Mouse (Mus musculus): Measurements from ENCODE around the gene Gnas. TPM values are rescaled to one million over a fixed set of nuclear protein-coding genes. Genes with fewer than 3 reads are reported as not detected.
A peak's percentile ranks its signal among the peaks of the same experiment; 100 is the strongest.

Gnas gene
- polyA plus RNA-seq, 1 experiment: 515 TPM

- TF ChIP-seq POLR2A (IDR thresholded peaks at IDR 0.05; ENCODE audit: low read depth, low read length): no peak
- no peak for TF ChIP-seq CTCF (IDR thresholded peaks at IDR 0.05; ENCODE audit: extremely low read depth, insufficient read depth, insufficient read length, insufficient replicate concordance)
- no peak for DNase-seq (ENCODE audit: low read depth in 1 of 2, low spot score in 2 of 2)
- no peak overlapping the region for H3K4me3 ChIP-seq (ENCODE audit: extremely low read depth, insufficient read depth, insufficient read length)
- WGBS: 61% methylated on average over 4 of the region's 4 CpGs
- H3K27me3 ChIP-seq (ENCODE audit: control insufficient read depth, insufficient read depth, low read length): no peaks in the 10 kb centered on the region
- H3K27ac ChIP-seq (ENCODE audit: insufficient read depth, low read length): no peak overlapping the region
- H3K36me3 ChIP-seq (ENCODE audit: control insufficient read depth, insufficient read depth, low read length): no peaks in the 10 kb centered on the region
- no peaks in the 10 kb centered on the region for H3K4me1 ChIP-seq (ENCODE audit: control insufficient read depth, insufficient read depth, insufficient read length)
Observed at GRCm38 (mm10) chr2:174325989-174326388, 41.9 kb downstream of the Gnas start.

GRCm38 (mm10) chr2:174326481-174326880, 42.4 kb downstream of the Gnas start:
- 59% methylated on average over 8 of the region's 8 CpGs for whole genome bisulfite sequencing
- TF ChIP-seq POLR2A (IDR thresholded peaks at IDR 0.05; ENCODE audit: low read depth, low read length): no peak
- no peak for TF ChIP-seq CTCF (IDR thresholded peaks at IDR 0.05; ENCODE audit: extremely low read depth, insufficient read depth, insufficient read length, insufficient replicate concordance)
- Histone ChIP-seq H3K36me3 (ENCODE audit: control insufficient read depth, insufficient read depth, low read length) (no peaks in the 10 kb centered on the region), H3K27ac (ENCODE audit: insufficient read depth, low read length) (no peak overlapping the region), H3K27me3 (ENCODE audit: control insufficient read depth, insufficient read depth, low read length) (no peaks in the 10 kb centered on the region), H3K4me1 (ENCODE audit: control insufficient read depth, insufficient read depth, insufficient read length) (no peaks in the 10 kb centered on the region), H3K4me3 (ENCODE audit: extremely low read depth, insufficient read depth, insufficient read length) (peak overlapping the region; percentile 64)
- DNase-seq (ENCODE audit: low read depth in 1 of 2, low spot score in 2 of 2): no peak

- TF ChIP-seq CTCF (IDR thresholded peaks at IDR 0.05; ENCODE audit: extremely low read depth, insufficient read depth, insufficient read length, insufficient replicate concordance): no peak
- peak; percentile 92 for TF ChIP-seq POLR2A (IDR thresholded peaks at IDR 0.05; ENCODE audit: low read depth, low read length)
- peak; percentile 58 to 82 for DNase-seq (ENCODE audit: low read depth in 1 of 2, low spot score in 2 of 2)
- no peaks in the 10 kb centered on the region for H3K36me3 ChIP-seq (ENCODE audit: control insufficient read depth, insufficient read depth, low read length)
- peaks cover 2% of the 10 kb centered on the region; the same call in 1 of the 2 replicates for H3K4me1 ChIP-seq (ENCODE audit: control insufficient read depth, insufficient read depth, insufficient read length)
- H3K27ac ChIP-seq (ENCODE audit: insufficient read depth, low read length): peak overlapping the region; percentile 82
- no peaks in the 10 kb centered on the region for H3K27me3 ChIP-seq (ENCODE audit: control insufficient read depth, insufficient read depth, low read length)
- H3K4me3 ChIP-seq (ENCODE audit: extremely low read depth, insufficient read depth, insufficient read length): peak overlapping the region; percentile 64
- 53% methylated on average over 64 of the region's 64 CpGs for WGBS
Observed at GRCm38 (mm10) chr2:174327295-174327981, 43.3 kb downstream of the Gnas start.

GRCm38 (mm10) chr2:174328358-174328905, 44.3 kb downstream of the Gnas start:
- Histone ChIP-seq H3K27ac (ENCODE audit: insufficient read depth, low read length) (peak overlapping the region; percentile 50; the same call in 1 of the 2 replicates), H3K4me1 (ENCODE audit: control insufficient read depth, insufficient read depth, insufficient read length) (peaks cover 3% of the 10 kb centered on the region), H3K36me3 (ENCODE audit: control insufficient read depth, insufficient read depth, low read length) (no peaks in the 10 kb centered on the region), H3K27me3 (ENCODE audit: control insufficient read depth, insufficient read depth, low read length) (no peaks in the 10 kb centered on the region), H3K4me3 (ENCODE audit: extremely low read depth, insufficient read depth, insufficient read length) (peak overlapping the region; percentile 99)
- 45% methylated on average over 46 of the region's 46 CpGs for WGBS
- DNase-seq (ENCODE audit: low read depth in 1 of 2, low spot score in 2 of 2): no peak
- no peak for TF ChIP-seq POLR2A (IDR thresholded peaks at IDR 0.05; ENCODE audit: low read depth, low read length)
- TF ChIP-seq CTCF (IDR thresholded peaks at IDR 0.05; ENCODE audit: extremely low read depth, insufficient read depth, insufficient read length, insufficient replicate concordance): no peak

GRCm38 (mm10) chr2:174328926-174329662, 45.0 kb downstream of the Gnas start:
- Histone ChIP-seq H3K4me1 (ENCODE audit: control insufficient read depth, insufficient read depth, insufficient read length) (peaks cover 8% of the 10 kb centered on the region), H3K4me3 (ENCODE audit: extremely low read depth, insufficient read depth, insufficient read length) (peak overlapping the region; percentile 99), H3K27ac (ENCODE audit: insufficient read depth, low read length) (peak overlapping the region; percentile 50), H3K27me3 (ENCODE audit: control insufficient read depth, insufficient read depth, low read length) (no peaks in the 10 kb centered on the region), H3K36me3 (ENCODE audit: control insufficient read depth, insufficient read depth, low read length) (no peaks in the 10 kb centered on the region)
- 38% methylated on average over 57 of the region's 58 CpGs for WGBS
- DNase-seq (ENCODE audit: low read depth in 1 of 2, low spot score in 2 of 2): peak; percentile 39 to 51
- TF ChIP-seq POLR2A (IDR thresholded peaks at IDR 0.05; ENCODE audit: low read depth, low read length) (no peak), CTCF (IDR thresholded peaks at IDR 0.05; ENCODE audit: extremely low read depth, insufficient read depth, insufficient read length, insufficient replicate concordance) (no peak)

- 1% methylated on average over 106 of the region's 131 CpGs for WGBS
- DNase-seq (ENCODE audit: low read depth in 1 of 2, low spot score in 2 of 2): peak; percentile 22 to 71
- 0 out of 2 replicates have a peak, but pooled peaks cover 1% of the 10 kb centered on the region for H3K36me3 ChIP-seq (ENCODE audit: control insufficient read depth, insufficient read depth, low read length)
- H3K4me1 ChIP-seq (ENCODE audit: control insufficient read depth, insufficient read depth, insufficient read length): peaks cover 14% of the 10 kb centered on the region
- H3K27ac ChIP-seq (ENCODE audit: insufficient read depth, low read length): peak overlapping the region; percentile 98
- H3K27me3 ChIP-seq (ENCODE audit: control insufficient read depth, insufficient read depth, low read length): no peaks in the 10 kb centered on the region
- peak overlapping the region; percentile 99 for H3K4me3 ChIP-seq (ENCODE audit: extremely low read depth, insufficient read depth, insufficient read length)
- TF ChIP-seq POLR2A (IDR thresholded peaks at IDR 0.05; ENCODE audit: low read depth, low read length): no peak
- TF ChIP-seq CTCF (IDR thresholded peaks at IDR 0.05; ENCODE audit: extremely low read depth, insufficient read depth, insufficient read length, insufficient replicate concordance): no peak
Observed at GRCm38 (mm10) chr2:174329663-174330615, 45.8 kb downstream of the Gnas start.
